Mouse (Mus musculus) brain, embryonic 14.5 days (tissue): ENCODE results near the gene Taok2.

Source experiments
- CTCF ChIP-seq: fragments of 200-500 bp; IDR thresholded peaks from 2 replicates; pipeline ENCODE4 v1.5.1; 2012; ENCODE audit warnings: inconsistent platforms, mild to moderate bottlenecking, moderate library complexity, borderline replicate concordance; ENCODE audit not compliant: insufficient read depth, insufficient read length; ENCODE audit errors: extremely low read depth
- POLR2A ChIP-seq: fragments of 200-500 bp; IDR thresholded peaks from 2 replicates; pipeline ENCODE4 v1.6.1; 2012; ENCODE audit warnings: mild to moderate bottlenecking, inconsistent platforms, borderline replicate concordance; ENCODE audit not compliant: poor library complexity, insufficient read depth, insufficient read length, severe bottlenecking; ENCODE audit errors: extremely low read depth

DNA sequence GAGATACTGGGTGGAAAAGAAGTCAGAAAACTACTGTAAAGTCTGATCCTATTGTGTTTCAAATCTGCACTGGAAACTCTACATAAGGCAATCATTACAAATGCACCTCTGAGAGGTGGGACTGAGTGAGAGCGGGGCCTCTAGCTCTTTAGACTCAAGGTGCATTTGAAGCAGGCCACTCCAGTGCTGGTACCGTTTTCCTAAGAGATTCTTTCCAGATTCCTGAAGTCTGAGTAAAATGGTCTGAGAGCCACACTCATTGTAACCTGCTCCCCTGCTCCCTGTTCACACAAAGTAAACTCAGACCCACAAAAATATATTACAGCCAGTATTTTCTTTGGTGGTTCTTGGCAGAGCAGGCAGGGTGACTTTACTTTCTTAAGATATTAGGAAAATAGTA, 17.0 kb downstream of the Taok2 start:
- no peak for TF ChIP-seq POLR2A
- TF ChIP-seq CTCF, result no peak
